Mouse (Mus musculus): Measurements from ENCODE around the gene Cnn2. TPM values are rescaled to one million over a fixed set of nuclear protein-coding genes. Genes with fewer than 3 reads are reported as not detected.

Gene Cnn2
- polyA plus RNA-seq, 1 experiment from 2014 or later = 401 TPM

DNA sequence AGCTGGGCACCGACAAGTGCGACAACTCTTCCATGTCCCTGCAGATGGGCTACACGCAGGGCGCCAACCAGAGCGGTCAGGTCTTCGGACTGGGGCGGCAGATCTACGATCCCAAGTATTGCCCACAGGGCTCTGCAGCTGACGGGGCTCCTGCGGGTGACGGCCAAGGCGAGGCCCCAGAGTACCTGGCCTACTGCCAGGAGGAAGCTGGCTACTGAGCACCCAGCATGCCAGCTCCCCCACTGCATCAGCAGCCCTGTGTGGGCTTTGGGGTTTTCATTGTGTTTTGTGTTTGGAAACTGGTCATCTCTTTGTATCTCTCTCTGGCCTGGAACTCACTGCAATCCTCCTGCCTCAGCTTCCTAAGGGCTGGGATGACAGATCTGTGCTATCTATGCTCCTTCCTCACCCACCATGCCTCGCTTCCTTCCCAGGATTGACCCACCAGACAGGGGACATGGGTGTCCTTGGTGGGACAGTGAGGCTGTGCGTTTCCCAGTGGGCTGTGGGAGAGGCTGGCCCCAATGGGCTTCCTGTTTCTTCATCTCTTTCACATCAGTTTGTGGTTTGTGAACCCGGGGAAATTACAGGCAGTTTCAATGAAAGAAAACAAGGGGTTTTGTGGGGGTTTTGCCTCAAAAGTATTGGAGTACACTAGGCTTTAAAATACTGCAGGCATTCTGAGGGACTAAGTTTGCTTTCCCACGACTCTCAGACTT lies 6.2 kb downstream of the Cnn2 start:
- Histone ChIP-seq H3K4me3 (ENCODE audit: low read length) (no peak overlapping the region), H3K27me3 (ENCODE audit: control insufficient read depth, insufficient read depth, low read depth, low read length) (no peaks in the 10 kb centered on the region), H3K4me1 (replicated peaks; ENCODE audit: control insufficient read depth, insufficient read depth, low read length) (peaks cover 26% of the 10 kb centered on the region), H3K27ac (ENCODE audit: low read length) (no peak overlapping the region), H3K4me2 (ENCODE audit: low read depth, low read length) (no peak overlapping the region), H3K9ac (ENCODE audit: low read length) (no peak overlapping the region), H3K36me3 (ENCODE audit: control insufficient read depth, insufficient read depth, low read length) (peaks cover 45% of the 10 kb centered on the region), H3K9me3 (ENCODE audit: control insufficient read depth, low read length) (peaks cover 4% of the 10 kb centered on the region)
- 77% methylated on average over 16 of the region's 16 CpGs for WGBS
- no peak for ATAC-seq (ENCODE audit: low read depth)

DNA sequence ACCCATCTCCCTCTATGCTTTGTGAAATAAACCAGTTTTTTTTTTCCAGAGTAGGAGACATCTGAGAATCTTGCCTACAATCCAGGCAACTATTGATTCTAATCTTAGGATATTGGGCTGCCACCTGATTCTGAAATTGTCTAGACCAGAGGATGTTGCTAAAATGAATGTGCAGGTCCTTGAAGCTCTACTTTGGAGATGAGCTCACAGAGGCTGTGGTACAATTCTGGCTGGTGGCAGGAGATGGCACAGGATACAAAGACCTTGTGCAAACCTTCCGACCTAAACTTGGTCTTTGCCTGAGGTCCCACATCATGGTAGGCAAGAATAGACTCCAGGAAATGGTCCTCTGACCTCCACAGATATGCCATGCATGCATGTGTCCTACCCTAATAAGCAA lies 7.3 kb downstream of the Cnn2 start:
- Histone ChIP-seq H3K4me1 (replicated peaks; ENCODE audit: control insufficient read depth, insufficient read depth, low read length) (peaks cover 21% of the 10 kb centered on the region), H3K27ac (ENCODE audit: low read length) (peak overlapping the region; percentile 2; the same call in 1 of the 2 replicates), H3K27me3 (ENCODE audit: control insufficient read depth, insufficient read depth, low read depth, low read length) (no peaks in the 10 kb centered on the region), H3K9ac (ENCODE audit: low read length) (no peak overlapping the region), H3K36me3 (ENCODE audit: control insufficient read depth, insufficient read depth, low read length) (peaks cover 45% of the 10 kb centered on the region), H3K4me2 (ENCODE audit: low read depth, low read length) (no peak overlapping the region), H3K4me3 (ENCODE audit: low read length) (no peak overlapping the region), H3K9me3 (ENCODE audit: control insufficient read depth, low read length) (peaks cover 4% of the 10 kb centered on the region)
- 63% methylated on average over 1 of the region's 1 CpGs for WGBS
- no peak for ATAC-seq (ENCODE audit: low read depth)

DNA sequence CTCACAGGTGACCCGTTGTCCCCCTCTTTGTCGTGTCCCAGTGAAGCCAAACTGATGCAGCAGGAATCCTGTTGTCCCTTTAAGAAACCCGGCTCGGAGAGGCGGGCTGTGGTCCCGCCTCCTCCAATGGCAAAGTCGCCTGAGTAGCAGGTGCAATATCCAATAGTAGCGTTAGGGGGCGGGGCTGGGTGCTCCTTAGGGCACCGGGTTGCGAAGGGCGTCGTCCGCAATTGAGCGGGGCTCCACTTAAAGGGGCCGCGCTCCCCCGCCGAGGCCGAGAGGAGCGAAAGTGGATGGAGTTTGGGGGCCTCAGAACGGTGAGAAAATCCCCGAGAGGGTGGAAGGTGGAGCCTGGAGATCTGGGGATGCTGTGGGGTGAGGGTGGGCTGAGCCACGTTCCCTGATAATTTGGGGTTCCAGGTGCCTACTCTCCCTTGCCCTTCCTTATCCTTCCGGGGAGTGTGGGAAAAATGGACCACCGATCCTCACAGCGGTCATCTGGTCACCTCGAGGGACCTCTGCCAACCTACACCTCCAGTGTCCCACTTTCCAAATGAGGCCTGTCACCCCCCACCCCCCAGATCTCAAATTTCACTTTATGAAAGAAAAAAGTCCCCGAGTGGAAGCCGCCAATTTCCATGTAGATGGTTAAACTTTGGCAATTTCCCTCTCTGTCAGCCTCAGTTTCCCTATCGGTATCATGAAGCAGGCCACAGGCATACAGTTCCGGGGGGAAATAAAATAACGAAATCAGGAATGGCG lies 8.1 kb downstream of the Cnn2 start, which contains the start of gene Abca7:
Gene Abca7, plus strand, starts transcription at position 223 of the 762 bp plus-strand sequence.
- ATAC-seq (ENCODE audit: low read depth) = peak; percentile 88
- H3K27ac ChIP-seq (ENCODE audit: low read length) = peak within 1 kb of the TSS; percentile 32
- WGBS = under 1% methylated on average over 34 of the region's 34 CpGs
- H3K4me3 ChIP-seq (ENCODE audit: low read length) = peak within 1 kb of the TSS; percentile 57
- H3K9ac ChIP-seq (ENCODE audit: low read length) = peak within 1 kb of the TSS; percentile 62
- H3K27me3 ChIP-seq (ENCODE audit: control insufficient read depth, insufficient read depth, low read depth, low read length) = no peaks in the 10 kb centered on the region
- peaks cover 38% of the 10 kb centered on the region for H3K36me3 ChIP-seq (ENCODE audit: control insufficient read depth, insufficient read depth, low read length)
- peaks cover 3% of the 10 kb centered on the region for H3K9me3 ChIP-seq (ENCODE audit: control insufficient read depth, low read length)
- peaks cover 14% of the 10 kb centered on the region for H3K4me1 ChIP-seq (replicated peaks; ENCODE audit: control insufficient read depth, insufficient read depth, low read length)
- peak within 1 kb of the TSS; percentile 83 for H3K4me2 ChIP-seq (ENCODE audit: low read depth, low read length)

DNA sequence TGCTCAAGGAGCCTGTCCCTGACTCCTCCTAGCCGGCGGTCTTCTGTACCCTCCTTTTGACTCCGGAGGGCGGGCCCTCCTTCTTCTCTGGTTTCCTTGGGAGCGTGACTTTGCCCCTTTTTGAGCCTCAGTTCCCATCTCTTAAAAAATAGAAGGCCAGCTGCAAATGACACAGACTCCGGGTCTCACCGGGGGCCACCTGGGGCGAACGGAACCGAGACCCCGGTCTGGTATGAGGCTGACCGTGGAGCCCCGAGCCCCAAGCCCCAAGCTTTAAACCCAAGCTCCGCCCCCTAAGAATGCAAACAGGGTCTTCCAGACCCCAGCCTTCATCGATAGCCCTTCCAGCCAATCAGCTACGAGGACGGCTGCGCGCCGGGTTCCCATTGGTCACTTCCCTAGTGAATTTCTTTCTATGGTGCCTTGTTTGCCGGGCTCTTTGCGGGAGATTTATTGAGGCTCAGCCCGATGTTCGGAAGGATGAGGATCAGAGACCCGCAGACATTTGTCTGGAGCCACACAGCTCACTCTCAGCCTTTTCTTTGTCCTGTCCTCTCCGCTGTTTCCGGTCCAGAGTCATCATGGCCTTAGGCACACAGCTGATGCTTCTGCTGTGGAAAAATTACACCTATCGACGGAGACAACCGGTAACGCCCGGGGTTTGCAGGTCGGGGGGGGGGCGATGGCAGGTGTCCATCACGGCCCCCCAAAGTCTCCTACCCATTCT lies 8.8 kb downstream of the Cnn2 start:
- under 1% methylated on average over 35 of the region's 35 CpGs for WGBS
- Histone ChIP-seq H3K9ac (ENCODE audit: low read length) (peak overlapping the region; percentile 62), H3K27me3 (ENCODE audit: control insufficient read depth, insufficient read depth, low read depth, low read length) (no peaks in the 10 kb centered on the region), H3K4me3 (ENCODE audit: low read length) (peak overlapping the region; percentile 57), H3K27ac (ENCODE audit: low read length) (peak overlapping the region; percentile 32), H3K4me1 (replicated peaks; ENCODE audit: control insufficient read depth, insufficient read depth, low read length) (peaks cover 14% of the 10 kb centered on the region), H3K4me2 (ENCODE audit: low read depth, low read length) (peak overlapping the region; percentile 83), H3K9me3 (ENCODE audit: control insufficient read depth, low read length) (no peaks in the 10 kb centered on the region), H3K36me3 (ENCODE audit: control insufficient read depth, insufficient read depth, low read length) (peaks cover 30% of the 10 kb centered on the region)
- ATAC-seq (ENCODE audit: low read depth) = peak; percentile 54

DNA sequence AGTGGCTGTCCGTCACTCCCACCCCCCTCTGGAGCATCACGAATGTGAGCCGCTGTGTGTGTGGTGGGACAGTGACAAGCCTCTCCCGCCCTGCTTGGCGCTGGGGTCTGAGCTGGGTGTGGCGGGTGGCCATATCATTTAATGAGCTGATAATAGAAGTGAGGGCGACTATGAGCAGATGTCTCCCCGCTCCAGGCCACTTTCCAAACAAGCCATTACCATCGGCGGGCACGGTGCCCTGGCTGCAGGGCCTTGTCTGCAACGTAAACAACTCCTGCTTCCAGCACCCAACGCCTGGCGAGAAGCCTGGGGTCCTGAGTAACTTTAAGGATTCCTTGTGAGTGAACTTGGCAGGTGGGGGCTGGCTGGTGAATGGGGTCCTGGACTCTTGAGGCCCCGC lies 9.4 kb downstream of the Cnn2 start:
- 7% methylated on average over 15 of the region's 15 CpGs for WGBS
- peak overlapping the region; percentile 83 for H3K4me2 ChIP-seq (ENCODE audit: low read depth, low read length)
- H3K27me3 ChIP-seq (ENCODE audit: control insufficient read depth, insufficient read depth, low read depth, low read length) = no peaks in the 10 kb centered on the region
- H3K9me3 ChIP-seq (ENCODE audit: control insufficient read depth, low read length) = no peaks in the 10 kb centered on the region
- H3K9ac ChIP-seq (ENCODE audit: low read length) = peak overlapping the region; percentile 62
- H3K4me3 ChIP-seq (ENCODE audit: low read length) = peak overlapping the region; percentile 57
- peak; percentile 54 for ATAC-seq (ENCODE audit: low read depth)
- H3K4me1 ChIP-seq (replicated peaks; ENCODE audit: control insufficient read depth, insufficient read depth, low read length) = peaks cover 14% of the 10 kb centered on the region
- peak overlapping the region; percentile 30; the same call in 1 of the 2 replicates for H3K27ac ChIP-seq (ENCODE audit: low read length)
- H3K36me3 ChIP-seq (ENCODE audit: control insufficient read depth, insufficient read depth, low read length) = peaks cover 24% of the 10 kb centered on the region

DNA sequence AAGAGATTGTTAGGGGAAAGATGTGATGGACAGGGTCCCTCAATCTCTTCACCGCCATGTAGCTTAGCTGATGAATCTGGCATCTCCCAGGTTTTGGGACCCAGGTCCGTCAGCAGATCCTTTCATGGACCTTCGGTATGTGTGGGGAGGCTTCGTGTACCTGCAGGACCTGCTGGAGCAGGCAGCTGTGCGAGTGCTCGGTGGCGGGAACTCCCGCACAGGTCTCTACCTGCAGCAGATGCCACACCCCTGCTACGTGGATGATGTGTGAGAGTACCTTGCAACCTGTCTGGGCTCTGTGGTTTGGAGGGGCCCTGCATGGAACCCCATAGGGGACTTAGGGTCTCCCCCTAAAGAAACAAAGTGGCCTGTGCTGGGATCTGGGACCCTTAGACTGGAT lies 13.6 kb downstream of the Cnn2 start:
- WGBS = 75% methylated on average over 9 of the region's 9 CpGs
- no peak overlapping the region for H3K27ac ChIP-seq (ENCODE audit: low read length)
- H3K9ac ChIP-seq (ENCODE audit: low read length) = no peak overlapping the region
- no peak overlapping the region for H3K4me2 ChIP-seq (ENCODE audit: low read depth, low read length)
- H3K9me3 ChIP-seq (ENCODE audit: control insufficient read depth, low read length) = no peaks in the 10 kb centered on the region
- H3K4me1 ChIP-seq (replicated peaks; ENCODE audit: control insufficient read depth, insufficient read depth, low read length) = peaks cover 21% of the 10 kb centered on the region
- no peaks in the 10 kb centered on the region for H3K27me3 ChIP-seq (ENCODE audit: control insufficient read depth, insufficient read depth, low read depth, low read length)
- no peaks in the 10 kb centered on the region for H3K36me3 ChIP-seq (ENCODE audit: control insufficient read depth, insufficient read depth, low read length)
- ATAC-seq (ENCODE audit: low read depth) = no peak
- no peak overlapping the region for H3K4me3 ChIP-seq (ENCODE audit: low read length)

DNA sequence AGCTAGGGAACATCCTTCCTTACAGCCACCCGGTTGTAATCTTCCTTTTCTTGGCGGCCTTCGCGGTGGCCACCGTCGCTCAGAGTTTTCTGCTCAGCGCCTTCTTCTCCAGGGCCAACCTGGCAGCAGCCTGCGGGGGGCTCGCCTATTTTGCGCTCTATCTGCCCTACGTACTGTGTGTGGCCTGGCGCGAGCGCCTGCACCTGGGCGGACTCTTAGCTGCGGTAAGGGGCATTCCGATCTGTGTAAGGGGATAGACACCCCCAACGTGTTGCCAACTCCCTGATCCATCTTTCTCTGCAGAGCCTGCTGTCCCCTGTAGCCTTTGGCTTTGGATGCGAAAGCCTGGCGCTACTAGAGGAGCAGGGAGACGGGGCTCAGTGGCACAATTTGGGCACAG lies 14.4 kb downstream of the Cnn2 start:
- H3K4me2 ChIP-seq (ENCODE audit: low read depth, low read length) = no peak overlapping the region
- no peak overlapping the region for H3K4me3 ChIP-seq (ENCODE audit: low read length)
- peaks cover 16% of the 10 kb centered on the region for H3K4me1 ChIP-seq (replicated peaks; ENCODE audit: control insufficient read depth, insufficient read depth, low read length)
- ATAC-seq (ENCODE audit: low read depth) = no peak
- H3K27ac ChIP-seq (ENCODE audit: low read length) = no peak overlapping the region
- WGBS = 40% methylated on average over 21 of the region's 21 CpGs
- no peaks in the 10 kb centered on the region for H3K36me3 ChIP-seq (ENCODE audit: control insufficient read depth, insufficient read depth, low read length)
- H3K9me3 ChIP-seq (ENCODE audit: control insufficient read depth, low read length) = no peaks in the 10 kb centered on the region
- H3K9ac ChIP-seq (ENCODE audit: low read length) = peak overlapping the region; percentile 14
- no peaks in the 10 kb centered on the region for H3K27me3 ChIP-seq (ENCODE audit: control insufficient read depth, insufficient read depth, low read depth, low read length)

DNA sequence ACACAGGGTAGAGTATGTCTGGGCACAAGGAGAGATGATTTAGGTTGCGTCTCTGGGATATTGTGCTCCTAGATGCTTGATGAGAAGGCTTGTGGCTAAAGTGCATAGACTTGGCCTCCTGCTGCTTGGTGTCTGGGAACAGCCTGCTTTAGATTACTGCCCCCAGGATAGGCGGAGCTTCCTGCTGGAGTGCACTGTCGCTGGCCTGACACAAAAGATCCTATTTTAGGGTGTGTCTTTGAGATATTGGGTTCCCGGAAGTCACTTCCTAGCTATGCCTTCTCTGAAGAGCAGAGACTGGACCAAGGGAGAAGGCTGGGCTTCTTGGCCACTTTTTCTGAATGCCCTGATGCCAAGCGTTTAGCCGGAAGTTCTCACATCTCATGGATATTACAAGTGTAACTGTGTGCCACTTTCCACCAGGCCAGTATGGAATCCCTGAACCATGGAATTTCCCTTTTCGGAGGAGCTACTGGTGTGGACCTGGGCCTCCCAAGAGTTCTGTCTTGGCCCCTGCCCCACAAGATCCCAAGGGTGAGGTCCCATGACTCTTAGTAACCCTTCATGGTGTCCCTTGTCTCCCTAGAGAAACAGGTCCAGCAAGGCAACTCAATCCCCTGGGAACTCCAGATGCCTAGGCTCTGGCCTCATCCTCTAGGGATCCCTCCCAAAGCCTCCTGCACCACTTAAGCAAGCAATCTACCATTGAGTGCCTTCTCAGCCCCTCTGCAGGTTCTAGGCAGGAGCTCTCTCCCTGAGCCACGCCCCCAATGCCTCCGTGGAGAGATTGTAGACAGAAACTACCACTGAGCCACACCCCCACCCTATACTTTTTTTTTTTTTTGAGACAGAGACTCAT lies 15.2 kb downstream of the Cnn2 start:
- 57% methylated on average over 9 of the region's 9 CpGs for WGBS
- peak overlapping the region; percentile 14; the same call in 1 of the 2 replicates for H3K9ac ChIP-seq (ENCODE audit: low read length)
- no peaks in the 10 kb centered on the region for H3K36me3 ChIP-seq (ENCODE audit: control insufficient read depth, insufficient read depth, low read length)
- ATAC-seq (ENCODE audit: low read depth) = peak; percentile 21; the same call in 1 of the 2 replicates
- no peaks in the 10 kb centered on the region for H3K9me3 ChIP-seq (ENCODE audit: control insufficient read depth, low read length)
- H3K27me3 ChIP-seq (ENCODE audit: control insufficient read depth, insufficient read depth, low read depth, low read length) = no peaks in the 10 kb centered on the region
- H3K4me3 ChIP-seq (ENCODE audit: low read length) = no peak overlapping the region
- H3K4me2 ChIP-seq (ENCODE audit: low read depth, low read length) = no peak overlapping the region
- H3K27ac ChIP-seq (ENCODE audit: low read length) = 0 out of 2 replicates have a peak overlapping the region, but pooled peaks have one; percentile 20
- peaks cover 12% of the 10 kb centered on the region for H3K4me1 ChIP-seq (replicated peaks; ENCODE audit: control insufficient read depth, insufficient read depth, low read length)
